Mouse (Mus musculus) c-Kit-positive CD71-negative TER-119-negative erythroid progenitor cells, embryonic 14.5 days (primary cell): ENCODE results near the gene Ctsf.
A peak's percentile ranks its signal among the peaks of the same experiment; 100 is the strongest.
"Not testable (repeated sequence)": the region's sequence is repeated elsewhere in the genome, so short reads cannot be mapped to it uniquely, and the experiment has no call there.

ENCODE experiments used
- DNase-seq: peaks from one replicate; pipeline ENCODE4 v3.0.0-alpha.2; 2013; ENCODE audit warnings: low read depth

Gene Ctsf

DNA sequence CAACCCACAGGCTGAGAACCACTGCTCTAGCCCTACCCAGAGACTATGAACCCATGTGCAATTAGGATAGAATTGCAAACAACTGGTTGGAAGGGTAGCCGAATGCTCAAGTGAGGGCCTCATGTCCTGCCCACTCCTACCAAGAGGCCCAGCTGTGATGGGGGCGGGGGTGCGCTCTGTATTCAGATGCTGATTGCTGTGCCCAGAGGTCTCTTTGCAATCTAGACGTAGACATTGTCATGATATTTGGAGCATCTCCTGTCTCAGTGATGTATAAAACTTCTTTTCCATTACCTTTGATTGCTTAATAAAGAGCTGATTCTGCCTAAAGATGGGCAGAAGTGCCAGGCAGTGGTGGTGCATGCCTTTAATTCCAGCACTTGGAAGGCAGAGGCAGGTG, 5.1 kb upstream of the Ctsf start:
- DNase-seq, result no peak

DNA sequence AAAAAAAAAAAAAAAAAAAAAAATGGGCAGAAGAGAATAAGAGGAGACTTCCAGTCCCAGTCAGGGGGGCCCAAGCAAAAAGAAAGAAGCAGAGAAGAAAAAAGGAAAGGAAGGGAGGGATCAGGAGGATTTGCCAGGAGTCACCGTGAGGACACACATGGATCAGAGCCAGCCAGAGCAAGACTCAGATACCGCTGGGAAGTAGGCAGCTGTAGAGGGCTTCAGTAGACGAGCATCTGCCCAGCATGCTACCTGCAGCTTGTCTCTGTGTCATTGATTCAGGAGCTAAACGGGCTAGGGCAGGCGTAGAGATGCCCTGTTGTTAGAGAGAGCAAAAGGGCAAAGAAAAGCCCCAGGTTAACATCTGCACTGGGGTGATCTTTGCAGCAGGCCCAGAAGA, 4.6 kb upstream of the Ctsf start:
- no peak for DNase-seq

DNA sequence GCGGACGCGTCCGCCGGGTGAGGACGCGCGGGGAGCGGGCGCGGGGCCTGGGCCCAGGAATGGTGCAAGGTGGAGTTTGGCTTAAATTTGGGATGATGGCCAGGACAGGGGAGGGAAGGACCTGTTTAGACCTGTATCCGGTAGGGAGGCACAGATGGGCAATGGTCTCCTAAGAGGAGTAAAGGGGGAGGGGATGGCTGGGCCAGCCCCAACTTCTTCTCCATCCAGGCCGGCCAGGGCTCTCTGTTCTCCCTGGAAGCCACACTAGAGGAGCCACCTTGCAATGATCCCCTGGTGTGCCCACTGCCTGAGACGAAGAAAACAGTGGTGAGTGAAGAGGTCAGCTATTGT, 515 bp downstream of the Ctsf start:
- DNase-seq, result no peak

DNA sequence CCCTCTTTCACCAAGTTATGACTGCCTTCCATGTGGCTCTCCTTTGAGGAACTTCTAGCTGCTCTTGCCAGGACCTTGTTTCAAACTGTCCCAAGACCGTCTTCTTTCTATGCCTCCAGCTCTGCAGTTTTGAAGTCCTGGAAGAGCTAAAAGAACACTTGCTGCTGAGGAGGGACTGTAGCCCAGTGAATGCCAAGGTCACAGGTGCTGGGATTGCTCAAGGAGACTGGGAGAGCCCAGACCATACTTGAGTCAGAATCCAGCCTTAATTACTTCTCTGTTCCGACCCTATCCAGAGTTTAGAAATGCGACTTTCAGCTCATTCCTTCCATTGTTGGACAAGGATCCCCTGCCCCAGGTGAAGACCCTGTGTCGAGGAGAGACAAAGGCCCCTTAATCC, 1.0 kb downstream of the Ctsf start:
- DNase-seq, result no peak

DNA sequence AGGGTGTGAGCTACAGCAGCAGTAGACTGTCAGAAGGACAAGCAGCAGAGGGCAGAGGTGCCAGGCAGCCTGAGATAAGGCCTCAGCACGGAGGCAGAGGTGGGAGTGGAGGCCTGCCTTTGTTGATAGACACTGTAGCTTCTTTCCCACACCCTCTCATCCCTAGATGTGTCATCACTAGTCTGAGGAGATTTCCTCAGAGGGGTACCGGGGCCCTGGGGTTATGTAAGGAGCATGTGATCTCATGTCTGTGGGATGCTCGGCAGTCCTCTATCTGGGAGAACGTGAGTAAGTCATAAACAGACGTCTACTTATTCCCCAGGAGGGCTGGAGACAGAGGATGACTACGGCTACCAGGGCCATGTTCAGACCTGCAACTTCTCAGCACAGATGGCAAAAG, 4.2 kb downstream of the Ctsf start:
- no peak for DNase-seq

DNA sequence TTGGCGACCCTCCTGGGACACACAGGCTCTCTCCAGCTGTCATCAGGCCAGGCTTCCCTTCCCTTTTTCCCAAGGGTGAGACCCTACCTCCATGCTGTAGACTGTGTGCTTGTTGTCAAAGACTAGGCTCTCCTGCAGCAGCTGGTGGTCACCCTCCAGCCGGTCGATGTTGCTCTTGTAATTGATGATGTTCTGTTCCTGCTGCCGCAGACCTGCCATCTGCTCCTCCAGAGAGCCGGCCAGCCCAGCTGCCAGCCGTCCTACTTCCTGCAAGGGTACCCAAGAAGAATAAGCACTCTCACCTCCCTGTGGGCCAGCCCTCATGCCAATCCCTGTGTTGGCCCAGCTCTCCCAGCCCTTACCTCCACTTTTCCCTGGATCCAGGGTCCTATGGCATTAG, 8.1 kb downstream of the Ctsf start:
- no peak for DNase-seq

DNA sequence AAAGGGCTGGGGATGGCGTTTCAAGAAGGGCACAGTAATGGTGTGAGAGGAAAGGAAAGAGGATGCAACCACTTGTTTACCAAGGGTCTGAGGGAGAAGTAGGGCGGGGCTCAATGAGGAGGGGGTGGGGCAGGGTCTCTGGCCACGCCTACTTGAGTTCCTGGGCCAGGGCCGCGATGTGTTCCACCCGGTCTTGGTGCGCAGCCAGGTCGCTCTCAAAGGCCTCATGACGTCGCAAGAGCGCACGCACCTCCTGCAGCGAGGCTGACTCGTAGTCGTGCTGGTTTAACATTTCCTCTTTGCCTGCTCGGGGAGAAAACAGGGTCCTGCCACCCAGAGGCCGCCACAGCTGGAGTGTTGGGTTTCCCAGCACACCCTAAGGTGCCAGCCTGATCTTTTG, 10.2 kb downstream of the Ctsf start:
- no peak for DNase-seq

DNA sequence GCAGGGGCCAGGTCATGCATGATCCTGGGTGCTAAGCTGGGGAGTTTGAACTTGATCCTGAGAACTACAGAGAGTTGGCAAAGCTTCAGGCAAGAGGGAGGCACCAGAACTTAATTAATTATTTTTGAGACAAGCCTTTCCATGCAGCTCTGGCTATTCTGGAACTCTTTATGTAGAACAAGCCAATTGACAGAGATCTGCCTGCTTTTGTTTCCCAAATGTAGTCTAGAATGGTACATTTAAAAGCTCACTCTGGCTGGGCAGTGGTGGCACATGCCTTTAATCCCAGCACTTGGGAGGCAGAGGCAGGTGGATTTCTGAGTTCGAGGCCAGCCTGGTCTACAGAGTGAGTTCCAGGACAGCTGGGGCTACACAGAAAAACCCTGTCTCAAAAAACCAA, 19.7 kb downstream of the Ctsf start:
- not testable (repeated sequence) for DNase-seq

DNA sequence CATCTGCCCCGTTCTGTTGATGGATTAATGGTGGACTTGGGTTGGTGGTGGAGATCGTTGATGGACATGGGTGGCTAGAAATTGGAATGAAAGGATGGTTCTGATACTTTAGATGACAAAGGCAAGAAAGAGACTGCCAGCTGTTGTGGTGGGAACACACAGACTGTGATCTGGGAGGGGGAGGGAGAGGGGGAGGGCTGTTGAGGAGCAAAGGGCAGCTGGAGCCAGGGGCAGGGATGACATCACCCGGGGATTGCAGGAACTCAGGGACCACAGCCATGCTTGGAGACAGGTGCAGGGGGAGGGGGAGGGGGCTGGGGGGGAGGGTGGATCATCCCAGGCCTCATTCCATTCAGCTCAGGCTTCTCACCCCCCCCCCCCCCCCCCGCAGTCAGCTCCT, 21.3 kb downstream of the Ctsf start:
- no peak for DNase-seq

DNA sequence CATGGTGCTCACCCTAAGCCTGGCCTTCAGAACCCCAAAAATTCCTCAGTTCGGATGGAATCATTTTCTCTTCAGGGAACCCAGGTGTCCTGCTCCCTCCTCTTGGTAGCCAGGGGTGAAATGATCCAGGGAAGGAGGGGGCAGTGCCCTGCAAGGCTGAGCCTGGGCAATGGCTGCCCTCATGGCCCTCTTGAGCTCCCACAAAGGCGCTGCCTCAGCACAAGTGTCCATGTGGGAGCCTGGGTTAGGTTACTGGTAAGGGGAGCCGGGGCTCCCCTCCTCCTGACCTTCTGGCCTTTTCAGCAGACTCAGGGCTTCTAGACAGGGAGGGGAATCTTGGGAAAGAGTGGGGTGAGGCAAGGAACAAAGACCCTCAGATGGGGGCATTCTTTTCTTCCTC, 21.8 kb downstream of the Ctsf start:
- no peak for DNase-seq

DNA sequence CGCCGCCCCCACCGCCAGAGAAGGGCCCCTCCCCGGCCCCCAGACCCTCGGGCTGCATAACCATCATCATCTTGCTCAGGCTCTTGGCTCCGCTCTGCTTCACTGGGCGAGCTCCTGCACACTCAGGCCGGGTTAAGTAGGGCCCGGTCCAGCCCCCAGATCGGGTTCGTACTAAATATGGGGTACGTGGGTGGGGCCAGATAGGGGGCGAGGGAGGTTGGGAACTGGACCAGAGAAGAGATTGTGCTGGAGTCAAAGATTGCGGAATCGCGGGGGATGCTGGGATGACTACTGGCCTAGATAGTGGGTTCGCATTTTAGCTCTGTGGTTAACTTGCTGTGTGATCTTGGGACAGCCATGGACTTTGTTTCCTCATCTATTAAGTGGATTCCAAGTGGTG, 22.9 kb downstream of the Ctsf start, which contains the start of gene Actn3:
Gene Actn3, minus strand, starts transcription at position 125 of the 400 bp plus-strand sequence.
- DNase-seq, result no peak

DNA sequence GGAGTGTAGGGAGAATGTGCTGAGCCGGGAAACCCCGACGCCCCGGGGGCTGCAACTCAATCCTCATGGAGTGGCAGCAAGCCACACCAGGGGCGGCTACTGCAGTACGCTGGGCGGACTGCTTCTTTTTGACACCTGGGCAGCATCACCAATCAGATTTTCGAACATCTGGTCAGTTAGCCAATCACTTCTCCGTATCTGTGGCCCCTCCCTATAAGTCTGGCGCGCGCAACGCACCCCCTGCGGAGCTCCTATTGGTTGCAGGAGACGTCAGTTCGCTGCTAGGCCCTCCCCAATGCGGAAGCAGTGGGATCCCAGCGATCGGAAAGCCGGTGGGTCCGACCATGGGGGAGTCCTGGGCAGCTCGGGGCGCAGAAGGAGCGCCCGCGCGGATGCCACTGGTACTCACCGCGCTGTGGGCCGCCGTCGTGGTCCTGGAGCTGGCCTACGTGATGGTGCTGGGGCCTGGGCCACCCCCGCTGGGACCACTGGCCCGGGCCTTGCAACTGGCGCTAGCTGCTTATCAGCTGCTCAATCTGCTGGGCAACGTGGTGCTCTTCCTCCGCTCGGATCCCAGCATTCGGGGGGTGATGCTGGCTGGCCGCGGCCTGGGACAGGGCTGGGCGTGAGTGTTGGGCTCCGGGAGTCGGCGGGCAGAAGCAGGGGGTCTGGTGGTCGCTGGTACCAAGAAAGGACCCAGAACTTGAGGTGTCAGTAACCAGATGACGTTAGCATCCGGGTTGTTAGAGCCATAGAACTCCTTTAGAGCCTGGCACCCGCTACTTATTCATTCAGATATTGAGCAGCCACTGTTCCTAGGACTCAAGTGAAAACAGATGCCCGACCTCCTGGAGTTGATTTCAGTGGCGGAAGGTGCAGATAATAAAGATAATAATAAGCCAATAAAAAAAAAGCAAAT, 23.7 kb downstream of the Ctsf start, which contains the start of gene Zdhhc24:
Gene Zdhhc24, plus strand, starts transcription at position 264 of the 919 bp plus-strand sequence.
- DNase-seq, result peak; percentile 93

DNA sequence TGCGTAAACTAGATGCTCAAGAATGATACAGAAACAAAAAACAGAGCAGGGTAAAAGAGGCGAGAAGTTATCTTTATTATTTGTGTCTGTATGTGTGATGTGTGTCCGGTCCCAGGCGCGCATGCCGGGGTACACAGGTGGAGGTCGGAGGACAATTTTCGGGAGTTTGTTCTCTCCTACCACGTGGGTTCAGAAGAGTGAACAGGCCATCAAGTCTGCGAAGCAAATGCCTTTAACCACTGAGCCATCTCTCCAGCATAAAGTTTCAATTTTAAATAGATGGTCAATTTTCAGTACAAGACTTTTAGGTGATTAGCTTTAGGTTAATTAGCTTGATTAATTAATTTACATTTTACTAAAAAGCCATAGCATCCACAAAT, 24.4 kb downstream of the Ctsf start:
- DNase-seq, result no peak

DNA sequence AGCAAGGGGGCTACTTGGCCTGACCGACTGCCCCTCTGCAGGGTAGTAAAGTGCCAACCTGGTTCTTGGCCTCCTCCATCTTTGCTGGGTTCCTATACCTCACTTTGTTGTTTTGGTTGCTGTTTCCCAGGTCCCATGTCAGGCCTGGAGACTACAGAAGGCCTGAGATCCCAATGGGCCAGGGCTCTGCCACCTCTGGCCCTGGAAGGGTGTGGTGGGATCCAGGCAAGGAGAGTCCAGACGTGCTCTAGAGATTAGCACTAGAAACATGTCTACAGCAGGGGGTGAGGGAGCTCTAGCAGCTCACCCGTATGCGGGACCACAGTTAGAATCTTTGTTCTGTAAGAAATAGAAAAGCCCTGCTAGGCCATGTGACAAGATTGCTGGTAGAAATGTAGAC, 29.0 kb downstream of the Ctsf start:
- DNase-seq, result no peak

DNA sequence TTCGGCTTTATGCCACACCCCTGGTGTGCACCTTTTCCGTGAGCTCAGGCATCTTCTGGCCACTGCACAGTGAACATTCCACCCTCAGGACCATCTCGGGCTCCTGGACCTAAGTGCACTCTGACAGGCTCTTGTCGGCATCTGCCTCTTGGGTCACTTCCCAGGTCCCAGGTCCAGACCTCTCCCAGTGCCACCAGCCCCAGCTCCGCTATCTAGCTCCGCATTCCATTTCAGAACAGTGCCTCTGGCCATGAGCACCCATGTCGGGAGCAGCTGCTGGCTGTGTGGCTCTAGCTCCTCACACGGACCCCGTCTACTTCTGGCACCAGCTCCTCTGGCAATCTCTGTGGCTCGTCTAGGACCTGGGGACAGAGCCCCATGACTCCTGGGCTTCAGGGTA, 34.9 kb downstream of the Ctsf start:
- DNase-seq, result no peak

DNA sequence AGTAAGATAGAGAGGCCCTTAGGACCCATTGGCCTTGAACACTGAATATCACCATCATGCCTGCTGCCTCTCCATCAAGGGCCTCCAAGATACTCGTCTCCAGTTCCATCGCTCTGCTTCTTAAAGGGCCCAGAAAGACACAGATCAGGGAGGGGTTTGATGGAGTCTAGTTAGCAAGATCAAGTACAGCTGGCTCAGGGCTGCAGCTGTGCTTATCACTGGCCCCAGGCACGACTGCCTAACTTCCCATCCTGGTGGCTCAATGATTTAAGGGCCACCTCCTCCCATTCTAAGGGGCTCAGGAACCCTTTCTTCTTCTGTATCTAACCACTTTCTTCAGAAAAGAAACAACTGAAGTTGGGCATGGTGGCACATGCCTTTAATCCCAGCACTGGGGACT, 36.9 kb downstream of the Ctsf start:
- DNase-seq, result no peak

DNA sequence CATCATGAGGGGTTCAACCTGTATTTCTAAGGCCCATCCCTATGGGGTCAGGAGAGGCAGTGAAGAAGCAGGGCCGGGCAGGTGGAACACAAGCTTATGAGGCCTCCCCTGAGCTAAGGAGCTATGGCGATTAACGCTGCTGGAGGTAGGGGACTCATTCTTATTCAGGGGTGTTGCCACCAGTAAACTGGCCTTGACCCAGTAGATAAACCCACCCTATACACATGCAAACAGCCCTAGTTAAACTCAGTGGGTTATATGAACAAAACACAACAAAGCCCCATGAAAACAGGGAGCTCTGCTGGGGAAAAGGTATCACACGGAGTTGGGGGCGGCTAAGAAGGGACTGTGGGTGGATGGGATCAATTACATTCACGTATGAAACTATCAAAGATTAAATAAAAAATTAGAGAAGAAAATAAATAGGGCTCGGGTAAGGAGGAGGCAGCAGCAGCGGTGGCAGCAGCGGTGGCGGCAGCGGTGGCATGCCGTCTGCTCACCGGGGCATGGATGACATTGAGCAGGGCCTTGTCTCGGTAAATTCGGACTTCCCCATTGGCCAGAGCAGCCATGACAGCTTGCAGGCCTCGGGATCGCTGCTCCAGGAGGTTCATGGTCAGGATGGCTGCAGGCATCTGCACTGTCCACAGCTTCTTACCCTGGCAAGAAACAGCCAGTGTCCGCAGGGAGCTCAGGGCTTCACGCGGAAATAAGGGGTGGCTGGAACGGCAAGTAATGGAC, 42.0 kb downstream of the Ctsf start:
- DNase-seq, result no peak

DNA sequence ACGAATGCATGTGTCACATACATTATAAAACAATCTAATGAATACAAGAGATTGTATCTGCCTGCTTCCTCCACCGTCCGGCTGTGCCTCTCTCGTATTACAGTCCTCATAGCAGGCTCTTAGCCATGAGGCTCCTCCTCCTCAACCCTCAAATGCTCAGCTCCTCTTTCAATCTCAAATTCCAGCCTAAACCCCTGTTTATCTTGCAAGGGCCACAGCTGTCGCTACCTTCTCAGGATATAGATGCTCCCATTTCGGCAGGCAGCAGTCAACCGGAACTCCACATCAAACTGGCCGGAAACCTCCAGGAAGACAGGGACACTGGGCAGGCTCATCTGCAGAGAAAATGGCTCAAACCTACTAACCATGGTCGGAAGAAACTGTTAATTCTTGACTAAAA, 44.0 kb downstream of the Ctsf start:
- no peak for DNase-seq

DNA sequence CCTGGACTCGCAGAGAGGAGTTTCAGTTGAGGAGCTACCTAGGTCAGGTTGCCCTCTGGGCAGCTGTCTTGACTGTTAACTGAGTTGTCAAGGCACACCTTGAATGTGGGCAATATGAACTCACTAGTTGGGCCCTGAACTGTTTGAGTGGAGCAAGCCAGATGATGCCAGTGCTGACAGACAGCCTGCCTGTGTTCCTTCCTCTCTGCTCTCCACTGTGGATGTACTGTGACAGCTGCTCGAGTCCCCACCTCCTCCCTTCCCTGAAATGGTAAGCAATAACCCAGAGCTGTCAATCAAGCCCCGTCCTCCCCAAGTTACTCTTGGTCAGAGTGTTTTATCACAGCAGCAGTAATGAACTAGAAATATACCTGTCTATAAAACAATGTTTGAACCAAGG, 45.0 kb downstream of the Ctsf start:
- DNase-seq, result no peak

DNA sequence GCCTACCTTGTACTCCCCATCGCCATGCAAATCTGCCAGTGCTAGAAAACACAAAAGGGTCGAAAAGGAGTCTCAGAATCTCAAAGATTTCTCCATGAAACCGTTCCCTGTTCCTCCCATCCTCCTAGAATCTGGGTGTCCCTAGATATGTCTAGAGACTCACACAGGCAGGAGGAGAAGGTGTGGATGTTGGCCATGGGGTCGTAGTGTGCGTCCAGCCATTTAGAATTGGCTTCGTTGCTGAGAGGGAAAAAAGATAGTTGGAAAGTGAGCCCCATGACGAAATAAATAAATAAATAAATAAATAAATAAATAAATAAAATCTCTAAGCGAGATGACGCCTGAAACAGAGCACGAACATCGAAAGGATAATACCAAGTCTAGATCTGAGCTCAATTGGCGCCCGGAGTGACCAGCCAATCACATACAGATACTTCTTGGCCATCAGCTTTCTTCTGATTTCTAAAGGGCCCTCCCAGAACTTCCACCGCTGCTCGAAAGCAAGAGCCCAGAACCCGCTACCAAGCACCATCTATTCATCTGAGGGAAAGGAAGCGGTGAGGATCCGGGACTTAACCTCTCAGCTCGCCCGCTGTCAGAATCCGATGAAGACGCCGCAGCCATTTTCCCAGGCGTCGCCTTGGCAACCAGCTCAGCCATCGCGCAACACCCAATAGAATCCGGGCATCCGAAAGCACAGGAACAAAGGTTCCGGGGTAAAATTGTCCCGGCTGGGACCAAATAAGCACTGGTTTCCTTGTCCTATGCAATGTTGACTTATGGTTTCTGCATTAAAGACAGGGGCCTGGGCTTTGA, 51.3 kb downstream of the Ctsf start, which contains the start of gene Bbs1:
Gene Bbs1, minus strand, starts transcription at position 650 of the 816 bp plus-strand sequence.
- DNase-seq, result peak; percentile 66

DNA sequence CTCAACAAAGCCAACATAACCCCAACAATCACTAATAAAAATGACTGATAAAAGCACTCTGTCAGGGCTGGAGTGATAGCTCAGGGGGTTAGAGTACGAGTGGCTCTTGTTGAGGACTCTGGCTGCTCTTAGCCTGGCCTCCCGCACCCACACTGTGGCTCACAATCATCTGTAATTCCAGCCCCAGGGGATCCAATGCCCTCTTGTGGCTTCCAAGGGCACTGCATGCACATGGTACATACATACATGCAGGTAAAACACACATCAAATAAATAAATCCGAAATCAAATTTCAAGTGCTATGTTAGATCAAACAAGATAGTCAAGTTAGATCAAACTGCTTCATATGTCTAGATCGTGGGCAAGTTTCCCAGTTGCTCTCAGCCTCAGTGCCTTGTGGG, 53.2 kb downstream of the Ctsf start:
- DNase-seq, result peak; percentile 43

DNA sequence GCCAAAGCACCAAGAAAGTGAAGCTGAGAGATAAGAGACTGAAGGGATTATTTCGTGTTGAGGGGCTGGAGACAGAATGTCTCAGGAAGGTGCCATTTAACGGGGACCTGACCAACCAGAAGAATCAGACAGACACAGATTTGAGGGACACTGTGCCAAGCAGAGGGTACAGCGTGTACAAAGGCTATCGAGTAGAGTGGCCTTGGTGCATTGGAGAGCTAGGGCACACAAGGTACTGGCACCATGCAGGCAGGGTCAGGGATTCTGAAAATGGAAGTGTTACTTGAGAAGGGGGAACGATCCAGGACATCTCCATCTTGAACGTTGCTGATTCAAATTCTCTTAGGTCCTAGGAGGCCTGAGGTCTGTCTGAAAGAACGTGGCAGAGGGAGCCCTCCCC, 54.4 kb downstream of the Ctsf start:
- DNase-seq, result no peak
